Mouse (Mus musculus) left cerebral cortex, postnatal 36 days (tissue): Measurements from ENCODE around the gene Arhgap25. TPM values are rescaled to one million over a fixed set of nuclear protein-coding genes. Genes with fewer than 3 reads are reported as not detected.
"Not testable (repeated sequence)": the region's sequence is repeated elsewhere in the genome, so short reads cannot be mapped to it uniquely, and the experiment has no call there.

Experiments
- DNase-seq, 2 experiments: peaks; one replicate each; pipeline ENCODE4 v3.0.0; 2021 to 2022; ENCODE audit warnings: low spot score in 2 of 2, mixed read lengths in 1 of 2
- intact Hi-C: fragments of 180-260 bp; cut with DNase I; formaldehyde crosslinking; loops from one replicate; pipeline ENCODE4 v1.15.1; 2025
- total RNA-seq, 2 experiments: library from RNA; stranded (reverse); gene quantifications; 2 replicates each; pipeline ENCODE4 v1.2.3; 2021

Gene Arhgap25
- total RNA-seq, 2 experiments from 2014 or later = 7.9 to 10.7 TPM

- DNase-seq = no peak
- intact Hi-C loops = no loop called here
These were observed 54.2 kb downstream of the Arhgap25 start for GRCm38 (mm10) chr6:87478847-87479246.

- no peak for DNase-seq
These were observed 57.8 kb downstream of the Arhgap25 start for GRCm38 (mm10) chr6:87475223-87475622.

DNA sequence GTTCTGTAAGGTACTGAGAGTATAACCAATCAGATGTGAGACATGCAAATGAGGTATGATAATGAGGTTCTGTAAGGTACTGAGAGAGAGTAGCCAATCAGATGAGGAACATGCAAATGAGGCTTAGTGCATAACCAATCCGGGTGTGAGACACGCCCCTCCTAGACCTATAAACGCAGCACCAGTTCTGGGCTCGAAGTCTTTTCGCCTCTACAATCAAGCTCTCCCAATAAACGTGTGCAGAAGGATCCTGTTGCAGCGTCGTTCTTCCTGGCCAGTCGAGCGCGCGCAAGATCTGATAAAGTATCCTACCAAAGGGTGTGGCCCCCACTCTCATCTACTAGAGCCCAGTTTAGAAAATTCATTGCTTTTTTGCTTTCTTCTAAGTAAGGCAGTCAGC lies 63.0 kb downstream of the Arhgap25 start:
- intact Hi-C loops, DNase-seq: not testable (repeated sequence)

More at GRCm38 (mm10) chr6:87475223-87475622, 57.8 kb downstream of the Arhgap25 start:
- intact Hi-C loops = no loop called here

DNA sequence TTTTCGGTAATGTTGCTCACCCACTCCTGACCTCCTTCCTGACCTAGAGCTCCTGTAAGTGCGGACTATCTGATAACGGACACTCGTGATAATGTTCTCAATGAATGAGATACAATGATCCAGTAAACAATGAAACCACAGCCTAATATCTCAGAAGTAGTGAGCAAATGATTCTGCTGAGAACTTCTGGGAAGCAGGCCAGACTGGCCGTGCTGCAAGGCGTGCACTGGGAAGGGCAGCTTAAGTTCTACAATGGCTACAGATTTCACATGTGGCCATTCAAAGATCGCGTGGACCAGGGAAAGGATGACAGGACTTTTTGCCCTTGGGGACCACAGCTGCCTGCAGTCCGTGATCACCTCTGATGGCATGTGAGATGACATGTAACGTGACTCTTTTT lies 64.7 kb downstream of the Arhgap25 start:
- DNase-seq = no peak
- intact Hi-C loops = loop anchor here (5.0 kb wide), 1 partner anchor 204 kb away; the partner anchor contains the start of gene Aplf

DNA sequence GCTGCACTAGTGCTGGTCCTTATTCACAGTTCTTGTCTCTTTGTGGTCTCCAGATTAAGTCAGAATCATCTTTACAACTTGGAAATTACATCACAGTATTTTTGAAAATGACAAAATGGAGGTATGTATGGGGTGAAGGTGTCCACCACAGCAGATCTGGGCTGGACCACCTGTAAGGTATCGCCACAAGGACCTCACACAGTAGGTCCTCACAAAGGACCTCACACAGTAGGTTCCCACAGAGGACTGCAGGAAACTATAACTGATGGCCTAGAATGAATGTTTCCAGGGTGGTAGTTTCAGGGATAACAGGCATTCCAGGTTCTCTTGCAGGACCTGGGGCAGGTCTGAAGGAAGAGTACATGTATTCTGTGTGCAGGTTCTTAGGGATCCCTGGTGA lies 65.7 kb downstream of the Arhgap25 start:
- no peak for DNase-seq
- intact Hi-C loops = loop anchor here (5.0 kb wide), 1 partner anchor 205 kb away; the partner anchor contains the start of gene Aplf

- peak; percentile 40 to 47 for DNase-seq
- intact Hi-C loops = loop anchor here (5.0 kb wide), 1 partner anchor 206 kb away; the partner anchor contains the start of gene Aplf
These were observed 66.8 kb downstream of the Arhgap25 start for GRCm38 (mm10) chr6:87466221-87466620.

GRCm38 (mm10) chr6:87455507-87455906 lies 77.6 kb downstream of the Arhgap25 start:
- no peak for DNase-seq
- intact Hi-C loops = no loop called here

- intact Hi-C loops = loop anchor here (5.0 kb wide), 1 partner anchor 54 kb away; no protein-coding TSS in a partner anchor
- no peak for DNase-seq
These were observed 81.3 kb downstream of the Arhgap25 start for GRCm38 (mm10) chr6:87451771-87452170.

DNA sequence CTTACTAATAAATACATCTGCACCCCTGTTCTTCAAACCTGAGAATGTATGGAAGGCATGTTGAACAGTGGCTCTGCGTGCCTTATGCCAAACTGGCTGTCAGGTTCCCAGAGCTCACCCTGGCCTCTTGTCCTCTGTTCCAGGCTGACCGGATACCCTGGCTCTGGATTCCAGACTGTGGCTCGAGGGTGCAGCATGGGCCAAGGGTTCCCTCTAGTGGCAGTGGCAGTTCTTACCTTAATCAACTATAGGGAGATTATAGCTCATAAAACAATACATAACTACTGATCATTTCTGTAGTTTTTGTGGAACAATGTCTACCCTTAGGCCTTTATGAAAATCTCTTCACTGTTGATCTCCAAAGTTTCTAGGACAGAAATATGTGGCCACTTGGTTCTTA lies 82.0 kb downstream of the Arhgap25 start:
- DNase-seq = peak in 1 of 2 experiments; percentile 14
- intact Hi-C loops = loop anchor here (5.0 kb wide), 1 partner anchor 54 kb away; no protein-coding TSS in a partner anchor

- intact Hi-C loops = no loop called here
- DNase-seq = no peak
These were observed 83.5 kb downstream of the Arhgap25 start for GRCm38 (mm10) chr6:87449534-87449933.

- no peak for DNase-seq
- intact Hi-C loops = no loop called here
These were observed 85.8 kb downstream of the Arhgap25 start for GRCm38 (mm10) chr6:87447217-87447616.

- intact Hi-C loops = no loop called here
- no peak for DNase-seq
These were observed 87.8 kb downstream of the Arhgap25 start for GRCm38 (mm10) chr6:87445222-87445621.

- no peak for DNase-seq
These were observed 89.8 kb downstream of the Arhgap25 start for GRCm38 (mm10) chr6:87443253-87443652.

DNA sequence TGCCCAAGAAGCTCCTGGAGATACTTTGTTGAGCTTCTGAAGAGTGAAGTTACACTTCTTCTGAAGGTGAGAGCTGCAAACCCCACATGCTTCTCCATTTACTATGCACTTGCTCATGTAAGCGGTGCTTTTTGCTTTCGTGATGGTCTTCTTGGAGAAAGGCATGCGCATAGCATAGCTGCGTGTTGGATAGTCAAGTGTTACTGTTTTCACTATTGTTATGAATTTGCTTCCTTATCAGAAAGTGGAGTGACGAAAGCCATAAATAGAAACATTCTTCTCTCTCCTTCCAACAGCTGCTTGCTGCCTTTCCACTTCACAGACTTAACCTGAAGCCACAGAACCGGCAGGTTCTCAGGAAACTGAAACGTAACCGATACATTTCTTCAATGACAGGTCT lies 96.3 kb downstream of the Arhgap25 start:
- no peak for DNase-seq
- intact Hi-C loops = no loop called here

More at GRCm38 (mm10) chr6:87443253-87443652, 89.8 kb downstream of the Arhgap25 start:
- intact Hi-C loops = no loop called here

DNA sequence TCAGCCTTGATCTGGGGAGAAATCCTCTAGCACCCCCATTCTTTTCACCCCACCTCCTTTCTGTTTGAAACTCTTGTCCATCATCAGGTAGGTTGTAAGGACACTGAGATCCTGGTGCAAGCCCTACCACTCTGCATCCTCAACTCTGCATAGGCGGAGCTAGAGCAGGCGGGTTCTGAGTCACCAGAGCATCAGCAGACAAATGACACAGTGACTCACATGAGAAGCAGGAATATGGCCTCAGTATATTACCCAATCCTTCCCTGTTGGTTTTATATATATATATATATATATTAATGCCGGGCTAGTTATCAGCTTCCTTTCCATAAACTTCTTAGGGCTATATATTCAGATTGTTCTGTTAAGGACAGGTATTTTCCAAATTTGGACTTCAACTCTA lies 97.3 kb downstream of the Arhgap25 start:
- no peak for DNase-seq
- intact Hi-C loops = no loop called here

- intact Hi-C loops = no loop called here
- DNase-seq = no peak
These were observed 104.5 kb downstream of the Arhgap25 start, which contains the start of gene Bmp10 for GRCm38 (mm10) chr6:87428487-87429044. Bmp10 (plus strand) TSS chr6:87428994.

- DNase-seq = no peak
- intact Hi-C loops = no loop called here
These were observed 105.4 kb downstream of the Arhgap25 start for GRCm38 (mm10) chr6:87427616-87428015.

- intact Hi-C loops = no loop called here
- DNase-seq = no peak
These were observed 106.1 kb downstream of the Arhgap25 start for GRCm38 (mm10) chr6:87426954-87427353.

DNA sequence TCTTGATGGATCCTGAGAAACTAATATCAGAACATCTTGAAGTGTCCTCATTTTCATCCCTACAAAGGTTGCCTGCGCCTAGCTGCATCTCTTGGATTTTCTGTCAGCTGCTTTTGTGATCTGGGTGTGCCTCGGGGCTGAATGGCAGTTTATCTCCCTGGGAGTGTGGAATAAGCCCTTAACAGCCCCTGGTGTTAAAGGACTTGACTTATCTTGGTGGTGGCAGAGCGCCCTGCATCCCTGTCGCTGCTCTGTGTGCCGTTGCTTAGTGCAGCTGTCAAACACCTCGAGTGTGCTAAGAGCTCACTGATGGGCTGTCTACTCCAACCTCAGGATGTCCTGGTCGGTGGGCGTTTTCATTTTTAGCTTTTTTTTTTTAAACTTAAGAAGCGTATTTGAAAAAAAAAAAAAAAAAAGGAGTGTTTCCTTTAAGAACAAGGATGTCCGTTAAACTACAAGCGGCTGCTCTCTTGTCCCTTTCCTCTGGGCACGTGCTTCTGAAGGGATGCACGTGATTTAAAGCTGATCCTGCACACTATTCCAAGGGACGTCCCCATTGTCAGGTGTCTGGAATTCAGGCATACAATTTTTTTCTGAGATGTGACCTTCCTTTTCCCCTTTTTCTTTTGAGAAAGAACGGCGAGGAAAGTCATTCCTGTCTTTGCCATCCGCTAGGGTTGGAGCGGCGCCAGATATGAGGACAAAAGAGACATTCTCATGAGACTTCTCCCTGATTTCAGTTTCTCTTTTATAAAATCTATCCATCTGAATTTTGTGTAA lies 108.8 kb downstream of the Arhgap25 start:
- DNase-seq = no peak
- intact Hi-C loops = no loop called here

DNA sequence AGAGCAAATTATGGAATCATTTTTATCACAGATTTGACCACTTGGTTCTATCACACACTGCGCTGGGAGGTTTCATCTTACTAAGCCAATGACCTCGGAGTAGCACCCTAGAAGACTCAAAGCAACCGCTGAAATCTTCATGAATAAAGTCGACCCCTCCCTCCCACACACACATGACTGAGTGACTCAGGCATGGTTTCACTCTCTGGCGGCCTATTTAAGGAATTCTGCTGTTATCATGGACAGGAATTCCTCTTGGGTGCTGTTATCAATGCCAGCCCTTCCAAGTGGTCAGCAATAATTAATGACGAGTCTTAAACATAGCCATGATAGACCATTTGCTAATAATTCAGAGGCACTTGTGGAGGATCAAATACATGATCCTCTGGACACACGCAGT lies 110.8 kb downstream of the Arhgap25 start:
- intact Hi-C loops = no loop called here
- no peak for DNase-seq

DNA sequence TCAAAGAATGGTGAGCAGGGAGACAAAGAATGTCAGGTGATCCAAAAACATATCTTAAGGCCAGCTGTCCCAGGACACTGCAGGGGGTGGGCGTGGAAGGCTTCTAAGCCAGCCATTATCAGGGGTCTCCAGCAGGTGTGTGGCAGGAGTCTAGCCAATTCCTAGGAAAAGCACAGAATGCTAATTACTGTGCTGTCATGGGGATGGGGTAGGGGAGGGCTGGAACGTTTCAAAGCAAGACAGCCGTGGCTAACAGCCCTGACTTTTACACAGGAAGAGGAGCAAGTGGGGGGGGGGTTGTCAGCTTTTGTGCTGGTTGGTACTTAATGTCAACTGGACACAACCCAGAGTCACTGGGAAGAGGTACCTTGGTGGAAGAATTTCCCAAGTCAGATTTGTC lies 121.0 kb downstream of the Arhgap25 start:
- DNase-seq = no peak
- intact Hi-C loops = no loop called here
